Mouse (Mus musculus) small intestine, adult 2 months (tissue): ENCODE data around the gene Nfkb1. TPM values are rescaled to one million over a fixed set of nuclear protein-coding genes. Genes with fewer than 3 reads are reported as not detected.
A peak's percentile ranks its signal among the peaks of the same experiment; 100 is the strongest.

ENCODE experiments used
- H3K27ac ChIP-seq: fragments of 200-500 bp; 2 replicates; pipeline ENCODE4 v1.5.1; 2012; ENCODE audit warnings: low read depth, low read length, control low read depth, inconsistent platforms; ENCODE audit not compliant: insufficient read depth
- H3K27me3 ChIP-seq: fragments of 200-500 bp; 2 replicates; pipeline ENCODE4 v1.6.1; 2012; ENCODE audit warnings: mild to moderate bottlenecking, moderate library complexity, low read length, inconsistent platforms; ENCODE audit not compliant: control insufficient read depth, insufficient read depth
- H3K36me3 ChIP-seq: fragments of 200-500 bp; 2 replicates; pipeline ENCODE4 v1.6.1; 2012; ENCODE audit warnings: mild to moderate bottlenecking, low read length, control low read depth, inconsistent platforms; ENCODE audit not compliant: control insufficient read depth, insufficient read depth
- H3K4me1 ChIP-seq: fragments of 200-500 bp; 2 replicates; pipeline ENCODE4 v1.6.1; 2012; ENCODE audit warnings: low read length, inconsistent platforms, mixed read lengths; ENCODE audit not compliant: control insufficient read depth, insufficient read depth, insufficient read length
- H3K4me3 ChIP-seq: fragments of 200-500 bp; 2 replicates; pipeline ENCODE4 v1.5.1; 2012; ENCODE audit warnings: low read depth, mild to moderate bottlenecking, control low read depth, inconsistent platforms, low read length, moderate library complexity
- CTCF ChIP-seq: fragments of 200-500 bp; IDR thresholded peaks from 2 replicates; pipeline ENCODE4 v1.5.1; 2012; ENCODE audit warnings: low read depth, mild to moderate bottlenecking, control low read depth, inconsistent platforms, low read length, moderate library complexity, mixed read lengths; ENCODE audit not compliant: insufficient replicate concordance, insufficient read length; ENCODE audit errors: extremely low read depth
- POLR2A ChIP-seq: fragments of 200-500 bp; IDR thresholded peaks from 2 replicates; pipeline ENCODE4 v1.6.1; 2012; ENCODE audit warnings: low read depth, mild to moderate bottlenecking, control low read depth, inconsistent platforms, low read length, moderate library complexity
- WGBS: fragments of 180-500 bp; shearing (Covaris S2); methylation state at CpG from one replicate; pipeline ENCODE4 v1.1.7; 2018; 5-methylcytosine and 5-hydroxymethylcytosine counted together
- polyA plus RNA-seq: library from polyadenylated mRNA; depleted of rRNA; stranded (reverse); fragments of >200 nt; gene quantifications from 2 replicates; pipeline ENCODE4 v1.2.3, GENCODE M21; 2012

Gene Nfkb1
- polyA plus RNA-seq, 1 experiment, result 94.2 TPM

- WGBS, result 88% methylated on average over 21 of the region's 21 CpGs
- H3K27me3 ChIP-seq, result no peaks in the 10 kb centered on the region
- TF ChIP-seq POLR2A (no peak), CTCF (no peak)
These were observed 60.8 kb downstream of the Nfkb1 start for GRCm38 (mm10) chr3:135630430-135631095.

GRCm38 (mm10) chr3:135629830-135630355 lies 61.5 kb downstream of the Nfkb1 start:
- Histone ChIP-seq H3K27me3 (no peaks in the 10 kb centered on the region), H3K4me1 (peaks cover 6% of the 10 kb centered on the region; the same call in 1 of the 2 replicates), H3K36me3 (peaks cover 27% of the 10 kb centered on the region), H3K4me3 (no peak overlapping the region), H3K27ac (no peak overlapping the region)
- 80% methylated on average over 4 of the region's 4 CpGs for WGBS
- no peak for TF ChIP-seq POLR2A
- TF ChIP-seq CTCF, result no peak

More at GRCm38 (mm10) chr3:135630430-135631095, 60.8 kb downstream of the Nfkb1 start:
- no peak overlapping the region for H3K27ac ChIP-seq
- peaks cover 6% of the 10 kb centered on the region; the same call in 1 of the 2 replicates for H3K4me1 ChIP-seq
- H3K36me3 ChIP-seq, result peaks cover 21% of the 10 kb centered on the region
- H3K4me3 ChIP-seq, result no peak overlapping the region

- WGBS, result 82% methylated on average over 9 of the region's 9 CpGs
- Histone ChIP-seq H3K36me3 (peaks cover 35% of the 10 kb centered on the region), H3K4me1 (peaks cover 5% of the 10 kb centered on the region; the same call in 1 of the 2 replicates), H3K27ac (peak overlapping the region; percentile 55; the same call in 1 of the 2 replicates), H3K4me3 (0 out of 2 replicates have a peak overlapping the region, but pooled peaks have one; percentile 4), H3K27me3 (no peaks in the 10 kb centered on the region)
- no peak for TF ChIP-seq CTCF
- TF ChIP-seq POLR2A, result no peak
These were observed 62.6 kb downstream of the Nfkb1 start for GRCm38 (mm10) chr3:135628706-135629169.

DNA sequence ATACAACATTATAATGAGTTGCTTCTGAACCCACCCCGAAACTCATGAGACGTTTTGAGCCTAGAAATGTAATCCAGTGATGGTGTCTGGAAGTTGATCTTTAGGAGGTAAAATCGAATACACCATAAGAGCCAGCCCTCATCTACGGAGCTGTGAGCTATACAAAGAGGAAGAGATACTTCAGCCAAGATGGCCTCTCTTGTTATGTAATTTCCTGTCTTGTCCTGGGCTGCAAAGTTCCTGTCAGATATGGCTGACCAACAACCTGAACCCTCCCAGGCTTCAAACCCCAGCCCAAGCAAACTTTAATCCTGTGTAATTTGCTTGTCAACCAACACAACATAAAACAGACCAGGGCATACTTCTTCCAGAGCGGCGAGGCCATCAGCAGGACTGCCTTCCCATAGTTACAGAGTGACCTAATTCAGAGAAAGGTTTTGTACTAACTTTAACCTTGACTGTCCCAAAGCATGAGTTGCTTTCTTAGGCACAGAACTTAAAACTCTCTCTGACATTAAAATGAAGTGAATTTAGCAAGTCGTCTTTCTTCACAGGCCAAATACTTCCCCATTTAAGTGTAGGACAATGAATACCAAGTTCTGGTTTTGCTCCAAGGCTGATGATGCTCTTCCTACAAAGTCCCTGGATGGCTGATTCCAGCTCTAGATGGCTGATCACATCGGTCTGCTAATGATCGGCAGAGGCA lies 63.2 kb downstream of the Nfkb1 start:
- Histone ChIP-seq H3K27ac (peak overlapping the region; percentile 70), H3K4me3 (no peak overlapping the region), H3K4me1 (peaks cover 3% of the 10 kb centered on the region; the same call in 1 of the 2 replicates), H3K36me3 (peaks cover 39% of the 10 kb centered on the region), H3K27me3 (no peaks in the 10 kb centered on the region)
- no peak for TF ChIP-seq CTCF
- no peak for TF ChIP-seq POLR2A
- WGBS, result 86% methylated on average over 9 of the region's 9 CpGs

GRCm38 (mm10) chr3:135625290-135625689 lies 66.1 kb downstream of the Nfkb1 start:
- no peaks in the 10 kb centered on the region for H3K4me1 ChIP-seq
- H3K27me3 ChIP-seq, result no peaks in the 10 kb centered on the region
- TF ChIP-seq CTCF (no peak), POLR2A (no peak)
- H3K4me3 ChIP-seq, result no peak overlapping the region
- H3K27ac ChIP-seq, result no peak overlapping the region
- H3K36me3 ChIP-seq, result peaks cover 47% of the 10 kb centered on the region
- WGBS, result 98% methylated on average over 2 of the region's 2 CpGs

DNA sequence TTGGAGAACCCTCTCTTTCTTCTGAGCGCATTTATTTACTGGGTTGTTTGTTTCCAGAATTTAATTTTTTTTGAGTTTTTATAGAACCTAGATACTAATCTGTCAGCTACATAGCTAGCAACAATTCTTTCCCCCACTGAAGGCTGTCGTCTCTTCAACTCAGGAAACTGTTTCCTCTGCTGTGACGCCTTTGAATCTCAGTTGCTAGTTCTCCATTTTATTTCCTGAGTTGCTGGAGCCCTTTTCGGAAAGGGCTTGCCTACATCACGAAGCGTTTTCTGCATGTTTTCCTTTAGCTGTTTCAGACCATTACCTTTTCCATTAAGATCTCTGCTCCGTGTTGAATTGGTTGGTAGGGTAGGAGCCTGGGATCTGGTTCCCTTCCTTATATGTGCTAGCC lies 74.6 kb downstream of the Nfkb1 start:
- Histone ChIP-seq H3K27ac (no peak overlapping the region), H3K4me3 (no peak overlapping the region), H3K4me1 (no peaks in the 10 kb centered on the region), H3K36me3 (peaks cover 64% of the 10 kb centered on the region), H3K27me3 (no peaks in the 10 kb centered on the region)
- no peak for TF ChIP-seq CTCF
- no peak for TF ChIP-seq POLR2A
- 85% methylated on average over 7 of the region's 7 CpGs for WGBS

DNA sequence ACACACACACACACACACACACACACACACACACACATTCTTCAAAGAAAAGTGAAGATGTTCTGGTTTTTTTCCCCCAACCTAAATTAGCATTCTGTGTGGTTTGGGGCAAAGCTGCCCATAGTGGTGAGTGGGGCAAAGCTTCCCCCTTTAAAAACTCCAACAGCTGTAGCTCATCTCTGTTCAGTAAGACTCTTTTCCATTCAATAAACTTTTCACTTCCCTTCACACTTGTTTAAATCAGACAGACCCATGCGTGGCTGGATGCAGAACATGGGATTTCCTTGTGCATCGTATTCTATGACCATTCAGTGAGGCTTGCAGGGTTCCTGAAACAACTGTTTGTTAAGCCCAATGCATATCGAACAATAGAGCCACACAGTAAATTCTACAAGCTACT lies 77.0 kb downstream of the Nfkb1 start:
- no peak overlapping the region for H3K27ac ChIP-seq
- 89% methylated on average over 3 of the region's 3 CpGs for WGBS
- TF ChIP-seq POLR2A, result no peak
- no peak for TF ChIP-seq CTCF

More for the DNA sequence above, 77.0 kb downstream of the Nfkb1 start:
- Histone ChIP-seq H3K4me3 (no peak overlapping the region), H3K36me3 (peaks cover 72% of the 10 kb centered on the region), H3K27me3 (no peaks in the 10 kb centered on the region), H3K4me1 (no peaks in the 10 kb centered on the region)
